Mouse (Mus musculus): Measurements from ENCODE around the gene Jpt1. TPM values are rescaled to one million over a fixed set of nuclear protein-coding genes. Genes with fewer than 3 reads are reported as not detected.

Gene Jpt1
- total and polyA plus RNA-seq, 3 experiments, result 294 to 479 (median 439) TPM

GRCm38 (mm10) chr11:115518693-115519092, 4.5 kb upstream of the Jpt1 start:
- dilution Hi-C loops (cut with MboI; ENCODE audit: extremely low pct_ligation_motif_present, extremely low pct_unique_long_range_greater_than_20kb, low sequenced_read_pairs), result no loop called here

GRCm38 (mm10) chr11:115516942-115517341, 2.8 kb upstream of the Jpt1 start:
- Histone ChIP-seq H3K4me3 (replicated peaks in 1 of 3; ENCODE audit: low read depth in 2 of 3, low read length in 2 of 3, poor library complexity in 1 of 3) (no peak overlapping the region), H3K9me3 (replicated peaks; ENCODE audit: low read length) (no peaks in the 10 kb centered on the region), H3K4me2 (ENCODE audit: insufficient read depth, low read depth, poor library complexity, severe bottlenecking) (no peak overlapping the region), H3K36me3 (replicated peaks in 1 of 2; ENCODE audit: control insufficient read depth in 1 of 2, insufficient read depth in 1 of 2, low read length in 1 of 2) (peaks cover 0 to 6% of the 10 kb centered on the region in 2 experiments), H3K79me2 (replicated peaks; ENCODE audit: control insufficient read depth, extremely low read depth, insufficient read depth, poor library complexity, severe bottlenecking) (peaks cover 22% of the 10 kb centered on the region), H3K27me3 (replicated peaks) (no peaks in the 10 kb centered on the region), H3K27ac (ENCODE audit: insufficient read depth, low read depth) (no peak overlapping the region), H3K9ac (ENCODE audit: insufficient read depth, low read depth) (no peak overlapping the region), H3K4me1 (ENCODE audit: control insufficient read depth in 1 of 2, insufficient read depth in 2 of 2) (peaks cover 9 to 51% of the 10 kb centered on the region in 2 experiments)
- DNase-seq (ENCODE audit: extremely low read depth), result no peak
- dilution Hi-C loops (cut with MboI; ENCODE audit: extremely low pct_ligation_motif_present, extremely low pct_unique_long_range_greater_than_20kb, low sequenced_read_pairs), result no loop called here
- in situ Hi-C loops (cut with MboI; ENCODE audit: low pct_ligation_motif_present, low pct_unique_long_range_greater_than_20kb, low sequenced_read_pairs), result no loop called here
- TF ChIP-seq GABPA (IDR thresholded peaks at IDR 0.05; ENCODE audit: insufficient replicate concordance, low read depth, low read length) (no peak), USF2 (conservative IDR thresholded peaks at IDR 0.05; ENCODE audit: low read depth, low read length) (no peak), IRF4 (IDR thresholded peaks at IDR 0.05; ENCODE audit: low read depth, low read length) (no peak), CTCF (conservative IDR thresholded peaks at IDR 0.05 in 1 of 2, IDR thresholded peaks at IDR 0.05 in 1 of 2; ENCODE audit: low read depth in 2 of 2, low read length in 2 of 2) (no peak), UBTF (IDR thresholded peaks at IDR 0.05; ENCODE audit: low read depth, low read length) (no peak), ZNF384 (IDR thresholded peaks at IDR 0.05; ENCODE audit: low read depth, low read length) (no peak), ZMIZ1 (IDR thresholded peaks at IDR 0.05; ENCODE audit: low read depth, low read length) (no peak), JUN (IDR thresholded peaks at IDR 0.05; ENCODE audit: insufficient read depth, low read depth, low read length) (no peak), KAT2A (IDR thresholded peaks at IDR 0.05; ENCODE audit: insufficient replicate concordance, low read length) (no peak), MAZ (IDR thresholded peaks at IDR 0.05; ENCODE audit: low read depth, low read length) (no peak)

More at GRCm38 (mm10) chr11:115518693-115519092, 4.5 kb upstream of the Jpt1 start:
- Histone ChIP-seq H3K4me3 (replicated peaks in 1 of 3; ENCODE audit: low read depth in 2 of 3, low read length in 2 of 3, poor library complexity in 1 of 3) (no peak overlapping the region), H3K4me1 (ENCODE audit: control insufficient read depth in 1 of 2, insufficient read depth in 2 of 2) (peaks cover 9 to 46% of the 10 kb centered on the region in 2 experiments), H3K27me3 (replicated peaks) (no peaks in the 10 kb centered on the region), H3K9ac (ENCODE audit: insufficient read depth, low read depth) (peak overlapping the region; percentile 26; the same call in 1 of the 2 replicates), H3K4me2 (ENCODE audit: insufficient read depth, low read depth, poor library complexity, severe bottlenecking) (peak overlapping the region; percentile 55), H3K79me2 (replicated peaks; ENCODE audit: control insufficient read depth, extremely low read depth, insufficient read depth, poor library complexity, severe bottlenecking) (peaks cover 5% of the 10 kb centered on the region), H3K36me3 (replicated peaks in 1 of 2; ENCODE audit: control insufficient read depth in 1 of 2, insufficient read depth in 1 of 2, low read length in 1 of 2) (peaks cover 6 to 18% of the 10 kb centered on the region in 2 experiments), H3K9me3 (replicated peaks; ENCODE audit: low read length) (no peaks in the 10 kb centered on the region), H3K27ac (ENCODE audit: insufficient read depth, low read depth) (no peak overlapping the region; the same call in 1 of the 2 replicates)
- no peak for TF ChIP-seq E2F4 (IDR thresholded peaks at IDR 0.05; ENCODE audit: insufficient replicate concordance, low read depth, low read length)
- no peak for TF ChIP-seq JUND (conservative IDR thresholded peaks at IDR 0.05; ENCODE audit: low read depth, low read length)
- TF ChIP-seq MEF2A (IDR thresholded peaks at IDR 0.05; ENCODE audit: borderline replicate concordance, low read depth, low read length), result peak; percentile 95
- no peak for TF ChIP-seq KAT2A (IDR thresholded peaks at IDR 0.05; ENCODE audit: insufficient replicate concordance, low read length)
- no peak for TF ChIP-seq ZKSCAN1 (IDR thresholded peaks at IDR 0.05; ENCODE audit: borderline replicate concordance, low read depth, low read length)
- TF ChIP-seq IRF4 (IDR thresholded peaks at IDR 0.05; ENCODE audit: low read depth, low read length), result peak; percentile 48; the same call in 1 of the 2 replicates
- no peak for TF ChIP-seq JUN (IDR thresholded peaks at IDR 0.05; ENCODE audit: insufficient read depth, low read depth, low read length)
- TF ChIP-seq POLR2AphosphoS2 (IDR thresholded peaks at IDR 0.05; ENCODE audit: low read depth, low read length), result no peak
- TF ChIP-seq RCOR1 (conservative IDR thresholded peaks at IDR 0.05; ENCODE audit: low read depth, low read length), result no peak
- TF ChIP-seq RAD21 (IDR thresholded peaks at IDR 0.05; ENCODE audit: low read depth, low read length), result no peak
- TF ChIP-seq ETS1 (conservative IDR thresholded peaks at IDR 0.05; ENCODE audit: low read depth, low read length), result peak; percentile 53; the same call in 1 of the 2 replicates
- peak; percentile 28; the same call in 1 of the 2 replicates for TF ChIP-seq TCF12 (IDR thresholded peaks at IDR 0.05; ENCODE audit: low read depth, low read length)
- peak; percentile 35; the same call in 1 of the 2 replicates for TF ChIP-seq MXI1 (IDR thresholded peaks at IDR 0.05; ENCODE audit: low read depth, low read length)
- no peak for TF ChIP-seq ZNF384 (IDR thresholded peaks at IDR 0.05; ENCODE audit: low read depth, low read length)
- no peak for TF ChIP-seq CTCF (conservative IDR thresholded peaks at IDR 0.05 in 1 of 2, IDR thresholded peaks at IDR 0.05 in 1 of 2; ENCODE audit: low read depth in 2 of 2, low read length in 2 of 2)
- TF ChIP-seq SIN3A (IDR thresholded peaks at IDR 0.05; ENCODE audit: low read length), result peak; percentile 41; the same call in 1 of the 2 replicates
- in situ Hi-C loops (cut with MboI; ENCODE audit: low pct_ligation_motif_present, low pct_unique_long_range_greater_than_20kb, low sequenced_read_pairs), result no loop called here
- DNase-seq (ENCODE audit: extremely low read depth), result peak; percentile 62
